Mouse (Mus musculus) midbrain, postnatal 0 days (tissue): ENCODE measurements around the gene Osm. TPM values are rescaled to one million over a fixed set of nuclear protein-coding genes. Genes with fewer than 3 reads are reported as not detected.

ENCODE experiments used
- ATAC-seq: fragments of 200-750 bp; cut with Nextera tagmentation; 2 replicates; pipeline ENCODE4 v1.8.0; 2017; ENCODE audit warnings: moderate number of reproducible peaks, mild to moderate bottlenecking, moderate TSS enrichment, moderate library complexity; ENCODE audit not compliant: low FRiP score
- DNase-seq: peaks from one replicate; pipeline ENCODE4 v3.0.0-alpha.2; 2015; ENCODE audit warnings: low spot score
- H3K27ac ChIP-seq: fragments of 300-500 bp; sonication (generic); 2 replicates; pipeline ENCODE4 v1.5.1; 2014; ENCODE audit warnings: low read depth, mild to moderate bottlenecking, low read length, mixed read lengths
- H3K27me3 ChIP-seq: fragments of 300-500 bp; sonication (generic); 2 replicates; pipeline ENCODE4 v1.6.1; 2014; ENCODE audit warnings: low read length, control low read depth, mixed read lengths; ENCODE audit not compliant: insufficient read depth
- H3K36me3 ChIP-seq: fragments of 300-500 bp; sonication (generic); 2 replicates; pipeline ENCODE4 v1.6.1; 2014; ENCODE audit warnings: low read length, control low read depth, mixed read lengths; ENCODE audit not compliant: insufficient read depth
- H3K4me1 ChIP-seq: fragments of 300-500 bp; sonication (generic); 2 replicates; pipeline ENCODE4 v1.6.1; 2014; ENCODE audit warnings: mild to moderate bottlenecking, control low read depth, antibody characterized with exemption, low read length, mixed read lengths; ENCODE audit not compliant: insufficient read depth
- H3K4me2 ChIP-seq: fragments of 300-500 bp; sonication (generic); 2 replicates; pipeline ENCODE4 v1.6.1; 2014; ENCODE audit warnings: low read depth, mild to moderate bottlenecking, low read length, mixed read lengths; ENCODE audit not compliant: poor library complexity, severe bottlenecking
- H3K4me3 ChIP-seq: fragments of 300-500 bp; sonication (generic); 2 replicates; pipeline ENCODE4 v1.5.1; 2014; ENCODE audit warnings: low read depth, mild to moderate bottlenecking, low read length, moderate library complexity
- H3K9ac ChIP-seq: fragments of 300-500 bp; sonication (generic); replicated peaks from 2 replicates; pipeline ENCODE4 v1.6.1; 2014; ENCODE audit warnings: mild to moderate bottlenecking, low read length, moderate library complexity, mixed read lengths; ENCODE audit not compliant: poor library complexity, severe bottlenecking
- H3K9me3 ChIP-seq: fragments of 300-500 bp; sonication (generic); 2 replicates; pipeline ENCODE4 v1.6.1; 2016; ENCODE audit warnings: low read length, control low read depth
- CTCF ChIP-seq: IDR thresholded peaks from 2 replicates; pipeline ENCODE4 v1.5.1; 2016; ENCODE audit warnings: antibody characterized with exemption, mild to moderate bottlenecking
- WGBS: fragments of 180-500 bp; shearing (Covaris S2); extraction: QIAGEN DNeasy Blood & Tissue Kit; methylation state at CpG from one replicate; pipeline ENCODE4 v1.1.7; 2014; 5-methylcytosine and 5-hydroxymethylcytosine counted together
- polyA plus RNA-seq: library from polyadenylated mRNA; unstranded; fragments of >200 nt; fragmentation: Nextera tagmentation; extraction: Ambion mirVana; gene quantifications from 2 replicates; pipeline ENCODE4 v1.2.1, GENCODE M21; 2015
- total RNA-seq: library from RNA; depleted of rRNA; stranded (reverse); fragments of >200 nt; gene quantifications from 2 replicates; pipeline ENCODE4 v1.2.3, GENCODE M21; 2014

The Osm gene
- total and polyA plus RNA-seq, 2 experiments from 2014 or later = 0.14 to 0.16 TPM

DNA sequence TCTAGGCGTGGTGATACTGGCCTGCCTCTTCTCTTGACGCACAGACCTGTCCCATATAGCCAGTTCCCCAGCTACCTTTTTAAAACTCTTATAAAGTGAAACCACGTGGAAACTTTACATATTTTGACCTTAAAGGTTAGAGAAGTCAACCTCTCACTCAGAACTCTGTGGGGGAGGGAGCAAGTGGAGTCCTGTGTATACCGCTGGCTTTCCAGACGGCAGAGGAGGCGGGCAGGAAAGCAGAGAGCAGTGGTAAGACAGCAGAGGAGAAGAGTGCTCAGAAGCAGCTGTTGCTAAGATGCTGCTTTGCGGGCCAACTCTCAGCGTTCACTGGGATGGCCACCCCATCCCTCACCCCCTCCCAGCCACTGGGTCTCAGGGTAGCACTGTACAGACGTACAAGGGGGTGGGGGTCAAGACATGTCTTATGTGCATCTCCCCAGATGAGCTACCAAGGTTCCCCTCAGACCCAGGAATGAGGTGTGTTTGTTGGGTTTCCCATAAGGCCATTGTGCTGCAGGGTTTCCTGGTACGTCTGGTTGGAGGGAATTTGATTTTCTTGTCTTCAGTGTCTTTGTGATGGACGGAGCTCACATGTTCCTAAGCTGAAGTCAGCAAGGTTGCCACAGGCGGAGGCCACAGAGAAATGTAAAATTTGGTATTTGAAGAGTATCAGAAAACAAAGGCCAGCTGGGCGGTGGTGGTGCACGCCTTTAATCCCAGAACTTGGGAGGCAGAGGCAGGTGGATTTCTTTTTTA is 11.2 kb downstream of the Osm start:
- no peaks in the 10 kb centered on the region for H3K4me1 ChIP-seq
- no peak overlapping the region for H3K4me2 ChIP-seq
- H3K27ac ChIP-seq = no peak overlapping the region
- no peak for TF ChIP-seq CTCF
- no peak overlapping the region for H3K4me3 ChIP-seq
- H3K27me3 ChIP-seq = no peaks in the 10 kb centered on the region
- 80% methylated on average over 14 of the region's 14 CpGs for WGBS
- no peak overlapping the region for H3K9ac ChIP-seq
- no peaks in the 10 kb centered on the region for H3K9me3 ChIP-seq
- DNase-seq = no peak
- no peak for ATAC-seq
- H3K36me3 ChIP-seq = no peaks in the 10 kb centered on the region

DNA sequence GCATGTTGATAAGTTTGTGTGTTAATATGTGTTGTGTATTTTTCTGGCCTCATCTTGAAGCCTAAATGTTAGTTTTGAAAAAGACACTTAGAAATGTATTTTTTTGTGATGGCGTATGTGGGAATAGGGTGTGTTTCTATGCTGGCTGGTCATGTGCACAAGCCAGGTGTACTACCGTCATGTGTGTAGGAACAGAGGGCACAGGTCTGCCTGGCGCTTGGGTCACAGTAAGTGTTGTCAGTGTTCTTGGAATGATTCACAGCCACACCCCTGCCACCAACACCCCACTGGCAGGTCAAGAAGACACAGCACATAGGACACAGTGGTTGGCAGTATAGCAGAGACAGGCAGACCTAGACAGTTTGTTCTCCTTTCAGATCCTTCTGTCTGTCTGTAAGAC is 12.9 kb downstream of the Osm start:
- Histone ChIP-seq H3K27ac (no peak overlapping the region), H3K9ac (no peak overlapping the region), H3K4me1 (no peaks in the 10 kb centered on the region), H3K4me2 (no peak overlapping the region), H3K4me3 (no peak overlapping the region), H3K27me3 (no peaks in the 10 kb centered on the region), H3K9me3 (no peaks in the 10 kb centered on the region), H3K36me3 (no peaks in the 10 kb centered on the region)
- DNase-seq = no peak
- no peak for TF ChIP-seq CTCF
- WGBS = 98% methylated on average over 3 of the region's 3 CpGs
- no peak for ATAC-seq

GRCm38 (mm10) chr11:4250290-4250689 is 14.1 kb downstream of the Osm start:
- Histone ChIP-seq H3K36me3 (no peaks in the 10 kb centered on the region), H3K27ac (no peak overlapping the region), H3K4me3 (no peak overlapping the region), H3K9ac (no peak overlapping the region), H3K4me1 (no peaks in the 10 kb centered on the region), H3K9me3 (no peaks in the 10 kb centered on the region), H3K27me3 (no peaks in the 10 kb centered on the region), H3K4me2 (no peak overlapping the region)
- TF ChIP-seq CTCF = no peak
- ATAC-seq (no peak), DNase-seq (no peak)
- WGBS = 73% methylated on average over 7 of the region's 7 CpGs

- H3K4me3 ChIP-seq = no peak overlapping the region
- H3K36me3 ChIP-seq = no peaks in the 10 kb centered on the region
- no peak overlapping the region for H3K4me2 ChIP-seq
- TF ChIP-seq CTCF = no peak
- H3K27me3 ChIP-seq = no peaks in the 10 kb centered on the region
- DNase-seq (no peak), ATAC-seq (no peak)
- no peak overlapping the region for H3K9ac ChIP-seq
- H3K27ac ChIP-seq = no peak overlapping the region
- no peaks in the 10 kb centered on the region for H3K4me1 ChIP-seq
- no peaks in the 10 kb centered on the region for H3K9me3 ChIP-seq
- WGBS = 73% methylated on average over 3 of the region's 3 CpGs
Measured at GRCm38 (mm10) chr11:4251376-4251775, 15.2 kb downstream of the Osm start.

DNA sequence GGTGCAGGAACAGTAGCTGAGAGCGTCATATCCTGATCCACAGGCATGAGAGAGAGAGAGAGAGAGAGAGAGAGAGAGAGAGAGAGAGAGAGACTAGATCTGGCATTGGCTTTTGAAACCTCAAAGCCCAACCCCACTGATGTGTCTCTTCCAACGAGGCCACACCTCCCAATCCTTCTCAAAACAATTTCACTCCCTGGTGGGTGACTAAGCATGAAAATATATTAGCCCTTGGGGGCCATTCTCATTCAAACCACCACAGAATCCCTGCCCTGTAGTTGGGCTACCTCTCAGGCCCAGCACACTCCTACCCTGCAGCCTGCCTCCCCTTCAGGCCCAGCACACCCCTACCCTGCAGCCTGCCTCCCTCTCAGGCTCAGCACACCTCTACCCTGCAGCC is 16.7 kb downstream of the Osm start:
- H3K4me3 ChIP-seq = no peak overlapping the region
- H3K4me1 ChIP-seq = no peaks in the 10 kb centered on the region
- 65% methylated on average over 2 of the region's 2 CpGs for WGBS

DNA sequence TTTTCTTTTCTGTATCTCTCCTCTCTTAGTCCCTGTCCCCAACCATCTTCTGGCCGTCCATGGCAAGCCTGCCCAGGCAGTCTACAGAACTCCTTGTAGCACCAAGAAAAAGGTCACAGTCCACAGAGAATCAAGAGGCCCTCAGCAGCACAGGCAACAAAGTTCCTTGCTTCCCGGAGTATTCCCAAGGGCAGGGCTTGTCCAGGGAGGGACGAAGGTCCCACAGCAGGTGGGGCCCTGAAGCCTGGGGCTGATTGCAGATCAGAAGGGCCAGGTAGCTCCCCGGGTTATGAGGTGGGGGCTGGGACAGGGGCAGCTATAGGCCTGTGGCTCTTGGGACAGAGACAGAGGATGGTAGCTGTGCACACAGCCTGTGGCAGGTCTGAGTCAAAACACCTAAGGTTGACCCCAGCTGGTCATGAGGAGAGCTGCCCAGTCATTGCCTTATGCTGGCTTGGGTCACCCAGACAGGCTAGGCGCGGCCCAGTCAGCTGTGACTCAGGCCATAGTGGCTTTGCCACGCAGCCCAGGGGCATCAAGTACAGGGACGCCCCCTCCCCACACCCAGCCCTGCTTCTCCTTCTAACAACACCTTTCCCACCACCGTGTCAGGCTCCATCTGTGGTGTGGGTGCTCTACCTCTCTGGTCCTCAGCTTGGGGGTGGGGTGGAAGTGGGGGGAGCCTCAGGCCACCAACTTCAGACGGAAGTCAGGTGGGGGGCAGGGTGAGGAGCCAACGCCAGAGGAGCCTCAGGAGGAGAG is 20.8 kb downstream of the Osm start, which contains the start of gene Lif:
TSS of gene Lif (plus strand) at position 712 of the 762 bp plus-strand sequence.
- Histone ChIP-seq H3K4me2 (no peak within 1 kb of the TSS), H3K4me3 (no peak within 1 kb of the TSS), H3K27me3 (peaks cover 5% of the 10 kb centered on the region; the same call in 1 of the 2 replicates), H3K27ac (no peak within 1 kb of the TSS), H3K9ac (no peak within 1 kb of the TSS), H3K36me3 (no peaks in the 10 kb centered on the region), H3K9me3 (no peaks in the 10 kb centered on the region), H3K4me1 (0 out of 2 replicates have a peak, but pooled peaks cover 5% of the 10 kb centered on the region)
- 66% methylated on average over 11 of the region's 11 CpGs for WGBS
- DNase-seq = no peak
- no peak for ATAC-seq
- no peak for TF ChIP-seq CTCF

More for the DNA sequence above, 16.7 kb downstream of the Osm start:
- Histone ChIP-seq H3K9ac (no peak overlapping the region), H3K36me3 (no peaks in the 10 kb centered on the region), H3K4me2 (no peak overlapping the region), H3K27me3 (no peaks in the 10 kb centered on the region), H3K27ac (no peak overlapping the region), H3K9me3 (no peaks in the 10 kb centered on the region)
- no peak for DNase-seq
- ATAC-seq = no peak
- no peak for TF ChIP-seq CTCF
